Mouse (Mus musculus): ENCODE data around the gene Fmnl3. TPM values are rescaled to one million over a fixed set of nuclear protein-coding genes. Genes with fewer than 3 reads are reported as not detected.
A peak's percentile ranks its signal among the peaks of the same experiment; 100 is the strongest.

The Fmnl3 gene
- total and polyA plus RNA-seq, 2 experiments from 2014 or later, result 8.2 to 15.2 TPM

- H3K4me2 ChIP-seq (ENCODE audit: low read depth, low read length), result no peak overlapping the region
- TF ChIP-seq CTCF (IDR thresholded peaks at IDR 0.05; ENCODE audit: low read depth), result no peak
- no peaks in the 10 kb centered on the region for H3K27me3 ChIP-seq (ENCODE audit: insufficient read depth, low read length)
- H3K4me3 ChIP-seq (ENCODE audit: low read length), result no peak overlapping the region
- peaks cover 62% of the 10 kb centered on the region for H3K36me3 ChIP-seq (ENCODE audit: insufficient read depth, low read length)
- ATAC-seq, result no peak
- H3K9me3 ChIP-seq (ENCODE audit: low read length), result no peaks in the 10 kb centered on the region
- H3K27ac ChIP-seq, result no peak overlapping the region; the same call in 1 of the 2 replicates
- no peak for DNase-seq (ENCODE audit: low spot score)
- no peak overlapping the region for H3K9ac ChIP-seq (replicated peaks; ENCODE audit: low read length)
- 77% methylated on average over 10 of the region's 10 CpGs for WGBS
- no peaks in the 10 kb centered on the region for H3K4me1 ChIP-seq (ENCODE audit: insufficient read depth, low read length)
Measured at GRCm38 (mm10) chr15:99320168-99320674, 50.1 kb downstream of the Fmnl3 start.

DNA sequence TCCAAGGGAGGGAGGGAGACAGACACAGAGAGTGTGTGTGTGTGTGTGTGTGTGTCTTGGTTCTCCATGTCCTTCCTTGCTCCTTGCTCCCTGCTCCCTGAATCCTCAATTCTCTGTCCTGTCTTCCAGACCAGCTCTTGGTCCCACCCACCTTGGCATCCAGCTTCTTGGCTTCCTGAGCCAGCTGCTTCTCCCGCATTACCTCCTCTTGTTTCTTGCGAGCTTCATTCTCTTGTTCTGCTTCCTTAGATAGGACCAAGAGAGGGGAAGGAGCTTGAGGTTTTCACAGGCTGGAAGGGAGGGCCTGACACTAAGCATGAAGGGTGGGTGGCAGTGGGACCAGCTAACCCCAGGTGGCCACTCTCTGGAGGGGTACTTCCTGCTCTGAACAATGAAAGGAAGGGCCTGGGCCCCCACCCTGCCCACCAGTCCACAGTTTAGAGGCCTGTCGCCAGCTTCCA is 50.8 kb downstream of the Fmnl3 start:
- H3K36me3 ChIP-seq (ENCODE audit: insufficient read depth, low read length), result peaks cover 62% of the 10 kb centered on the region
- H3K9me3 ChIP-seq (ENCODE audit: low read length), result no peaks in the 10 kb centered on the region
- WGBS, result 55% methylated on average over 3 of the region's 3 CpGs
- H3K4me2 ChIP-seq (ENCODE audit: low read depth, low read length), result no peak overlapping the region
- peak overlapping the region; percentile 74; the same call in 1 of the 2 replicates for H3K27ac ChIP-seq
- no peak for TF ChIP-seq CTCF (IDR thresholded peaks at IDR 0.05; ENCODE audit: low read depth)
- H3K4me3 ChIP-seq (ENCODE audit: low read length), result no peak overlapping the region
- H3K27me3 ChIP-seq (ENCODE audit: insufficient read depth, low read length), result no peaks in the 10 kb centered on the region
- H3K4me1 ChIP-seq (ENCODE audit: insufficient read depth, low read length), result no peaks in the 10 kb centered on the region
- DNase-seq (ENCODE audit: low spot score), result no peak
- H3K9ac ChIP-seq (replicated peaks; ENCODE audit: low read length), result no peak overlapping the region
- no peak for ATAC-seq

DNA sequence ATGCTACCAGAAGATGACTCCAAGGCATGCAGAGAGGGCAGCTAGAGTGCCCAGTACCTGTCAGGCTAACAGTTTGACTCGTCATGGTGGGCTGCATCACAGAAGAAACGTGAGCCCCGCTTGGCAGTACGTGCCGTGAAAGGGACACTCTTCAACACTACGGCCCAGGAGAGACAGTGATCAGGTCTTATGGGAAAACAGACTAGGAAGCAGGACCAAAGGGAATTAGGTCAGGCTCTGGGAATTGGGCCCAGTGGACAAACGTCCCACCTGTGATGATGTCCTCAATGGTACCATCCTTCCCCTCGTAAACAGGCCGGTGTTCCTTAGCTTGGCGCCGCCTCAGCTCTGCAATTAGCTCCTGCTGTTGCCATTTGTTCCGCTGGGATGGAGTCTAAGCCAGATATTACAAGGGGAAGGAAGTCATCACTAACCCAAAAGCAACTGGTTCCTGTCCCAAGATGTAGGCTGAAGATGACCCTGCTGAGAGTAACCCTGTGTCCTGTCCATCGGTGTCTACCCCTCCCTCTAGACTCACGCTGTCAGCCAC is 51.3 kb downstream of the Fmnl3 start:
- TF ChIP-seq CTCF (IDR thresholded peaks at IDR 0.05; ENCODE audit: low read depth), result no peak
- Histone ChIP-seq H3K9ac (replicated peaks; ENCODE audit: low read length) (no peak overlapping the region), H3K4me1 (ENCODE audit: insufficient read depth, low read length) (no peaks in the 10 kb centered on the region), H3K27ac (peak overlapping the region; percentile 74; the same call in 1 of the 2 replicates), H3K4me3 (ENCODE audit: low read length) (no peak overlapping the region), H3K4me2 (ENCODE audit: low read depth, low read length) (no peak overlapping the region), H3K36me3 (ENCODE audit: insufficient read depth, low read length) (peaks cover 62% of the 10 kb centered on the region), H3K27me3 (ENCODE audit: insufficient read depth, low read length) (no peaks in the 10 kb centered on the region), H3K9me3 (ENCODE audit: low read length) (no peaks in the 10 kb centered on the region)
- ATAC-seq (no peak), DNase-seq (ENCODE audit: low spot score) (peak; percentile 18)
- 74% methylated on average over 14 of the region's 14 CpGs for WGBS

GRCm38 (mm10) chr15:99318071-99318470 is 52.2 kb downstream of the Fmnl3 start:
- no peaks in the 10 kb centered on the region for H3K9me3 ChIP-seq (ENCODE audit: low read length)
- TF ChIP-seq CTCF (IDR thresholded peaks at IDR 0.05; ENCODE audit: low read depth), result no peak
- DNase-seq (ENCODE audit: low spot score) (no peak), ATAC-seq (no peak)
- no peaks in the 10 kb centered on the region for H3K4me1 ChIP-seq (ENCODE audit: insufficient read depth, low read length)
- no peak overlapping the region for H3K4me2 ChIP-seq (ENCODE audit: low read depth, low read length)
- H3K9ac ChIP-seq (replicated peaks; ENCODE audit: low read length), result no peak overlapping the region
- no peaks in the 10 kb centered on the region for H3K27me3 ChIP-seq (ENCODE audit: insufficient read depth, low read length)
- H3K36me3 ChIP-seq (ENCODE audit: insufficient read depth, low read length), result peaks cover 67% of the 10 kb centered on the region
- H3K27ac ChIP-seq, result peak overlapping the region; percentile 74
- H3K4me3 ChIP-seq (ENCODE audit: low read length), result no peak overlapping the region
- 85% methylated on average over 6 of the region's 6 CpGs for WGBS

GRCm38 (mm10) chr15:99317267-99317651 is 53.0 kb downstream of the Fmnl3 start:
- Histone ChIP-seq H3K9me3 (ENCODE audit: low read length) (no peaks in the 10 kb centered on the region), H3K36me3 (ENCODE audit: insufficient read depth, low read length) (peaks cover 65% of the 10 kb centered on the region), H3K9ac (replicated peaks; ENCODE audit: low read length) (no peak overlapping the region), H3K27ac (peak overlapping the region; percentile 74), H3K4me1 (ENCODE audit: insufficient read depth, low read length) (no peaks in the 10 kb centered on the region), H3K4me3 (ENCODE audit: low read length) (no peak overlapping the region), H3K4me2 (ENCODE audit: low read depth, low read length) (no peak overlapping the region), H3K27me3 (ENCODE audit: insufficient read depth, low read length) (no peaks in the 10 kb centered on the region)
- WGBS, result 74% methylated on average over 2 of the region's 2 CpGs
- peak; percentile 22 for DNase-seq (ENCODE audit: low spot score)
- 0 out of 2 replicates have a peak, but pooled peaks have one; percentile 41 for ATAC-seq
- TF ChIP-seq CTCF (IDR thresholded peaks at IDR 0.05; ENCODE audit: low read depth), result peak; percentile 43; the same call in 1 of the 2 replicates

DNA sequence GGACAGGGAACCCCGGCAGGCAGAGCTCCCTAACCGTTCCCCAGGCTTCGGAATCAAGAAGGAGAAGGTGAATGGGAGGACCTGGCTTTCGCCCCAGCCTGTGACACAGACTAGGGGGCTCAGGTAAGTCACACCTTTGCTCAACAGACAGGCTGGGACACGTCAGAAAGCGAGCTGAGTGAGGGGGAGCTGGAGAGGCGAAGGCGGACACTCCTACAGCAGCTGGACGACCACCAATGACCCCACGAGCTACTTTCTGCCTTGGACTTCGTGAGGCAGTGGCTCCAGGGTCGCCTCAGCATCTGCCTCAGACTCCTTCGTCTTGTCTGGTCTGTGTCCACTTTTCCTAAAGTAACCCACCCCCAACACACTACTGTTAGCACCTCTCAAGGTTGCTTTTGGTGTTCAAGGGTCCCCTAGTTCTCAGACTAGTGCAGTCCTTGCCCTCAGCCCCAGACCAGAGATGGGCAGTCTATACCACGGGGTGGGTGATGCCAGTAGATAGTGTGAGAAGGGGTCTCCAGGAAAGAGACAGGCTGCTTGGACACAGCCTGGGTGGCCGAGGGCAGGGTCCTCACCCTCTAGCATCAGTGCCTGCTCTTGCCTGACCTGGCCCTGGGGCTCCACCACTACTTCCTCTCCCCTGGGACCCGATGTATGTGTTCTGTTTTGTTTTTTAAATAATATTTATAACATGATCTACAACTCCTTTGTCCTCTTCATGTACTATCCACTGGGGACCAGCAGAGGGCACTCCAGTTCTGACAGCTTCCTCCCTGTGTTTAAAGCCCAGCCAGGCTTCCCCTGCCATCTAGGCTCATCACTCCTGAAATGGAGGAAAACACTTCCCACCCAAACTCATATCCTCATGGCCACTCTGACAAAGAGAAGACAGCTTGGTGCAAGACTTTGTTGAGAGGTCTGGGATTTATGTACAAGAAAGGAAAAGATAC is 53.7 kb downstream of the Fmnl3 start:
- H3K9ac ChIP-seq (replicated peaks; ENCODE audit: low read length), result no peak overlapping the region
- TF ChIP-seq CTCF (IDR thresholded peaks at IDR 0.05; ENCODE audit: low read depth), result peak; percentile 91
- ATAC-seq (peak; percentile 57), DNase-seq (ENCODE audit: low spot score) (peak; percentile 87)
- H3K4me3 ChIP-seq (ENCODE audit: low read length), result no peak overlapping the region
- 82% methylated on average over 16 of the region's 16 CpGs for WGBS
- H3K4me1 ChIP-seq (ENCODE audit: insufficient read depth, low read length), result no peaks in the 10 kb centered on the region
- no peaks in the 10 kb centered on the region for H3K9me3 ChIP-seq (ENCODE audit: low read length)
- no peaks in the 10 kb centered on the region for H3K27me3 ChIP-seq (ENCODE audit: insufficient read depth, low read length)
- no peak overlapping the region for H3K4me2 ChIP-seq (ENCODE audit: low read depth, low read length)
- peak overlapping the region; percentile 74 for H3K27ac ChIP-seq
- peaks cover 61% of the 10 kb centered on the region for H3K36me3 ChIP-seq (ENCODE audit: insufficient read depth, low read length)

All from hindbrain, postnatal 0 days (tissue).